Mouse (Mus musculus) left cerebral cortex, adult 2 months (tissue): Measurements from ENCODE around the gene Ntm. TPM values are rescaled to one million over a fixed set of nuclear protein-coding genes. Genes with fewer than 3 reads are reported as not detected.

Experiments used
- DNase-seq, 2 experiments: peaks; one replicate each; pipeline ENCODE4 v3.0.0; 2021 to 2022; ENCODE audit warnings: low spot score in 2 of 2, mixed read lengths in 1 of 2; ENCODE audit errors: extremely low spot score in 1 of 2
- H3K27ac ChIP-seq: fragments of 200-600 bp; 2 replicates; pipeline ENCODE4 v1.8.1; 2022
- H3K4me3 ChIP-seq: fragments of 200-600 bp; 2 replicates; pipeline ENCODE4 v1.8.1; 2022
- CTCF ChIP-seq: fragments of 200-600 bp; IDR thresholded peaks from 2 replicates; pipeline ENCODE4 v1.8.1; 2022; ENCODE audit warnings: antibody characterized with exemption, mild to moderate bottlenecking, moderate library complexity
- intact Hi-C: fragments of 180-260 bp; cut with DNase I; formaldehyde crosslinking; loops from one replicate; pipeline ENCODE4 v1.15.1; 2025
- total RNA-seq, 2 experiments: library from RNA; stranded (reverse); gene quantifications; 2 replicates each; pipeline ENCODE4 v1.2.3; 2021

Gene Ntm
- total RNA-seq, 2 experiments from 2014 or later = 288 to 294 TPM

DNA sequence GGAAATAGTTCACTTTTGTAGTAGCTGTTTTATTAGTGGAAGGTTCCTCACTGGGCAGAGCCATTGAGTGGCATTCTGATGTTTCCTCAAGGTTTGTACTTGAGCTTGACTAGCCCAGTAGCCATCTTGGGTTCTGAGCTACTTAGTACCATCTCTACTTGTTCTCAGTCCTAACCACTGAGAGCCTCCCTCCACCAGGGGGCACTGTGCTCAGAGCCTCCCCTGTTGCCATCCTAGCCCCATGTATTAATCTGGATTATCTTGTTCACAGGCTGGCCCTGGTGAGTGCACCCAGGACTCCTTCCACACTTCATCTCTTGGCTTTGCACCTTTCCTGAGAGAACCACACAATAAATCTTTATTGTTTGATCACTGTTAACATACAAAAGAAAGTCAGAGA is 555.0 kb downstream of the Ntm start:
- Histone ChIP-seq H3K27ac (no peak overlapping the region), H3K4me3 (no peak overlapping the region)
- no peak for DNase-seq
- intact Hi-C loops = loop anchor here (2.0 kb wide), 1 partner anchor 1151 kb away; no protein-coding TSS in a partner anchor
- TF ChIP-seq CTCF = peak; percentile 59

DNA sequence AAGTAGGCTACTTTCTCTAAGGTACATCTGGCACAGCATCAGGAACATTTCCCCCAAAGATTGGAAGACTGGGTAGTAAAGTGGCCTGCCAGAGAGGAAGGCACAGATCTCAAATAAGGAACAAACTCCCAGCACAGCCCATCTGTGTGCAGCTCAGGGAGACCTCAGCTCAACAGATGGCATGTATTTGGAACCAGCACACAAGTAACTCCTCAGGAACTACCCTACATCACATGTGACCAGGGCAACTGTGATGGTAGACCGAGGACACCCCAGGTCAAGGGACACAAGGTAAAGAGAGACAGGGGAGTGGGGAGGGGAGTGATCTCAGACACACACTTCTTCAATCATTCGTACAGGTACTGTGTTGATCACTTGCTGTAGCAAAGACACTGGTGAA is 556.0 kb downstream of the Ntm start:
- Histone ChIP-seq H3K4me3 (no peak overlapping the region), H3K27ac (no peak overlapping the region)
- TF ChIP-seq CTCF = no peak
- DNase-seq = no peak
- intact Hi-C loops = no loop called here

- TF ChIP-seq CTCF = no peak
- Histone ChIP-seq H3K27ac (no peak overlapping the region), H3K4me3 (no peak overlapping the region)
- intact Hi-C loops = no loop called here
- DNase-seq = no peak
These were observed 556.9 kb downstream of the Ntm start for GRCm38 (mm10) chr9:29406046-29406445.

GRCm38 (mm10) chr9:29400151-29400550 is 562.8 kb downstream of the Ntm start:
- intact Hi-C loops = no loop called here
- Histone ChIP-seq H3K27ac (no peak overlapping the region), H3K4me3 (no peak overlapping the region)
- TF ChIP-seq CTCF = no peak
- no peak for DNase-seq

DNA sequence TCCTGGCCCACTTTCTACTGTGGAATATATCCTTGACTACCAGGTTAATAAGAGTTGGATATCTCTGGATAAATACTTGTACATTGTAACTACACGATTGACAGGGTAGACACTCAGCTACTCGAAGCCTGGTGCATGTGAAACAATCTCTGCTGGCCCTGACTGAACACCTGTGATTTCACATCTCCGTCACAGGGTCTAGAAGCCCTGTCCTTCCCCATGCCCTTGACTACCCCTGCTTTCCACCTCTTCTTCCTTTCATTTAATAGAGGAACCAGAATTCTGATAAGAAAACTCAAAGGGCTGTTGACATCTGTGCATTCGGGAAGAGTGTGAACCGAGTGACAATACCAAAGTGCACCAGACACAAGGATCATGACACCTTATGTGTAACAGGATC is 566.8 kb downstream of the Ntm start:
- H3K4me3 ChIP-seq = no peak overlapping the region
- intact Hi-C loops = no loop called here
- H3K27ac ChIP-seq = no peak overlapping the region
- no peak for TF ChIP-seq CTCF
- DNase-seq = no peak

- no peak for TF ChIP-seq CTCF
- H3K4me3 ChIP-seq = no peak overlapping the region
- no peak for DNase-seq
- intact Hi-C loops = no loop called here
- no peak overlapping the region for H3K27ac ChIP-seq
These were observed 569.8 kb downstream of the Ntm start for GRCm38 (mm10) chr9:29393136-29393535.

GRCm38 (mm10) chr9:29390796-29391517 is 572.0 kb downstream of the Ntm start:
- intact Hi-C loops = no loop called here
- no peak overlapping the region for H3K4me3 ChIP-seq
- DNase-seq = peak in 1 of 2 experiments; percentile 23
- TF ChIP-seq CTCF = no peak
- no peak overlapping the region for H3K27ac ChIP-seq

GRCm38 (mm10) chr9:29389224-29389623 is 573.7 kb downstream of the Ntm start:
- DNase-seq = peak in 1 of 2 experiments; percentile 24
- TF ChIP-seq CTCF = no peak
- no peak overlapping the region for H3K4me3 ChIP-seq
- peak overlapping the region; percentile 55 for H3K27ac ChIP-seq
- intact Hi-C loops = no loop called here

DNA sequence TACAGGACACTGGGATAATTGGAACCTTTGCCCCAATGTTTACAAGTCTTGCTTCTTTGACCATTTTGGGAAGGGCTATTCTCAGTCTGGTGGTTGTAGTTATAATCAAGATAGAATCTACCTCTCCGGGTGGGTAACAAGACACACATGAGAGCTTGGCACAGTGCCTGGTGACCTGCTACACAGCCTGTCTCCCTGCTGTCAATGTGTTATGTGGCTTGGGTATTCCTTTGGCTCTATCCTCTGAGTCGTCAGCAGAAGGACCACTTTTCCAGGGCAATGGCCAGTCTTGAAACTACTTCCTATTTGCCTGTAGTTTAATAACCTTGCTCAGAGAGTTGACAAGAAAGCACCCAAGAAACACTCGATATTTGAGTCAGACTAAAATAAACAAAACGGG is 575.8 kb downstream of the Ntm start:
- H3K4me3 ChIP-seq = no peak overlapping the region
- intact Hi-C loops = no loop called here
- no peak overlapping the region for H3K27ac ChIP-seq
- TF ChIP-seq CTCF = no peak
- no peak for DNase-seq

DNA sequence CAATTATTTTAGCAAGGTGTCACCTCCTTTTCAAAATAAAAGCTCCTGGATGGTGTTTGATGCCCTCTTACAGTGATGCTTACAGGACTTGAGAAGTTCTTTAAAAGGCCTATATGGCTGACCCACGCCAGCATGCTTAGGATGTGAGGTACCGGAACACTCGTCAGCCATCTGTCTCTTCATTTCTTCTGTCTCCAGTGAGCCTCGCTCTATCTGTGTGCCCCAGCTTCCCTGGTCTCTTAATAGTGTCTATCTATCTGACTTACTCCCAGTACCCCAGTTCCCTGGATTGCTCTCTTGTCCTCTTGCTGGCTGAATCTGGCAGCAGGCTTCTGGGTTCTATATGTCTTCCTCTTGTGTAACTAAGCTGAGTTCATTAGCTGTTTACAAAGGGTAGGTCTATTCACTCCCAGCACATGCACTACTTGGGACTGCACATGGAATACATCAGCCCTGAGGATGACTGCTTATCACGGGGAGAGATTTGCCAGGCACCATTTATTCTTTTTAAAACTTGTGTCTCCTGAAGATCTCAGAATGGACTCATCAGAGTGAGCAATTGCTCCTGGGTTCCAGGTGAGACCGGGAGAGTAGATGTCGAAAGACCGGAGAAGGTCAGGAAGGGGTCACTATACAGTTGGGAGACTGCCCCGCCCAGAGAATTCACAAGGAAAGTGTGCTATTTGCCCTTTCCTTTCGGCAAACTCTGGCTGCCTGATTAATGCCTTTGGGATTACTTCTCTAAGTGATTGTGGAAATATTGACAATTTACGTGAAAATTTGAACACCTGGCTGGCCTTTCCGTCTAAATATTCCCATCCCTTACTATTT is 585.6 kb downstream of the Ntm start:
- Histone ChIP-seq H3K4me3 (no peak overlapping the region), H3K27ac (no peak overlapping the region)
- intact Hi-C loops = no loop called here
- no peak for DNase-seq
- TF ChIP-seq CTCF = no peak

DNA sequence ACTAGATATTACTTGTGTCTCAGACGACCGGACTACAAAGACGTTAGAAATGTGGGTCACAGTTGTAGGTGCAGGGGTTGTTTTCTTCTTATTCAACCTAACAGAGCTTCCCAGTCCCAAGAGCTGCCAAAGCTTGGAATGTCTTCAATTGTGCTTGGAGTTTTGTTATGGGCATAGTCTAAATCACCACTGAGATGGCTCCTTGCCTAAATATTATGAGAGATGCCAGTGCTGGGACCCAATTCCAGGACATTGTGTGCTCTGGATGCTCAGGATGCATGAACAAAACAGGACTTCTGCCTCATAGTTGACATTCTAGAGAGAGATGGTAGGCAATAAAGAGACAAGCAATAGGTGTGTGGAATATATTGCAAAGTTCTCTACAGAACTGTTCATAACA is 591.6 kb downstream of the Ntm start:
- intact Hi-C loops = no loop called here
- DNase-seq = no peak
- Histone ChIP-seq H3K27ac (no peak overlapping the region), H3K4me3 (no peak overlapping the region)
- no peak for TF ChIP-seq CTCF

DNA sequence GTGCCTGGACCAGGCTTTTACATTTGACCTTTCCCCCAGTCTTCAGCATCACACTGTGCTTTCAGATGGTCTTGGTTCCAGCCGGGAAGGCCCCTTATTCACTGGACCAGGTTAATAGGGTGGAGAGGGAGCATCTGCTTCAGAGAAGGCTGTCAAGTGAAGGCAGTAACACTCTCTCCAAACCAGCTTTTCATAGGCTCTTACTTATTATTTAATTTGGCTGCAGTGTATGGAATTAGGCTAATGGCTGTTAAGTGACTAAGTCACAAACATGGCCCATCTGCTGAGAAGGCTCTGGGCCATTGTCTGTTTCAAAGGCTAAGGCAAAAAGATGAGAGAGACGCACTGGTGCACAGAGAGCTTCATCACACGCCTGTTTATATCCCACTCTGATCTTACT is 593.3 kb downstream of the Ntm start:
- no peak for TF ChIP-seq CTCF
- intact Hi-C loops = no loop called here
- Histone ChIP-seq H3K27ac (no peak overlapping the region), H3K4me3 (no peak overlapping the region)
- DNase-seq = no peak
